Mouse (Mus musculus): ENCODE measurements around the gene Casc3.

Casc3 gene

DNA sequence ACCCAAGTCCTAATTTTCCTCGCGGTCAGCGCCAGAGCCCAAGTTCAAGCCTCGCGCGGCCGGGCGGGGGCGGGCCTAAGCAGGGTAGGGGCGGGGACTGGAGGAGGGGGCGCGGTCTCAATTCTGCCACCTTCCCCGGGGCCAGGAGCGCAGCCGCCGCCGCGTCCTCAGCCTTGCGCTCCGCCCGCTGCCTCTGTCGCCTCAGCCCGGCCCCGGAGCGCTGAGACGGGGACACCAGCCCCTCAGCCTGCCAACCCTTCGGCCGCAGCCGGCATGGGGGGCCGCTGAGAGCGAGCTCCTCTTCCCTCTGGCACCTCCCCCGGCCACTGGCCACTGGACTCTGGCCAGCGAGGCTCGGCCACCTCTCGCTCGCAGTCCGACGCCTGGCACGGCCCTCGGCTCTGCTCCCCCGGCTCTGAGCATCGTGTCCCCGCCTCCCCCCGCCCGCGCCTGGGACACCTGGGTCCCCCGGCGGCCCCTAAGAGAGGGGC is 32.0 kb downstream of the Casc3 start, which contains the start of gene Rapgefl1:
TSS of gene Rapgefl1 (plus strand) at position 135 of the 491 bp plus-strand sequence.
- DNase-seq: peak; percentile 83

DNA sequence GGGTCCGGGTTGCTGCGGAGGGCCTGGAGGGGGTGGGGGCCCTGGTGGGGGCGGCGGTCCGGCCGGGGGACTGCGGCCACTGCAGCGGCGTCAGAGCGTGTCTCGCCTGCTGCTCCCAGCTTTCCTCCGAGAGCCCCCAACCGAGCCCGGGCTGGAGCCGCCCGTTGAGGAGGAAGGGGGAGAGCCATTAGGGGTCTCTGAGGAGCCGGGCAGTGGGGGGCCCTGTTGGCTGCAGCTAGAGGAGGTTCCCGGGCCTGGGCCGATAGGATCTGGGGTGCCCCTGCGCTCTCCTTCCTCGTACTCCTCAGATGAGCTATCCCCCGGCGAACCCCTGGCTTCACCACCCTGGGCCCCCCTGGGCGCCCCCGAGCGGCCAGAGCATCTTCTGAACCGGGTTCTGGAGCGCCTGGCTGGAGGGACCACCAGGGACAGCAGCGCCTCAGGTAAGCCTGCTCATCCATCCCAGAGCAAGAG is 32.6 kb downstream of the Casc3 start:
- DNase-seq: peak; percentile 47

DNA sequence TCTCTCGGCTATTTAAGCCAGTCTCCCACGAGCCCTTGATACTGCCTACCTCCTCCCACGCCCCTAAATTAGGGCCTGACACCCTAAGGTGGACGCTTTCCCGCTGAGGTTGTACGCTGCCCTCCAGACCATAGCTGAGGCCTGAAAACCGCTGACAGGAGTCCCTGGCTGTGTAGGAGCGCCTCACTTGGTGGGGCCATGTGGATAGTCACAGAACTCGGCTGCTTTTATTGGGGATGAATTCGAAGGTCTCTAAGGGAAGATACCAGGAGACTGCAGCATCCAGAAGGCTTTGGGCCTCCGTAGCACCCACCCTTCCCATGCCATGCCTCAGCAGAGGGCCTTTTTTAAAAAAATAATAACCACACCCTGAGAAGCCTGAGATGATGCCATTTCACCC is 33.2 kb downstream of the Casc3 start:
- no peak for DNase-seq

DNA sequence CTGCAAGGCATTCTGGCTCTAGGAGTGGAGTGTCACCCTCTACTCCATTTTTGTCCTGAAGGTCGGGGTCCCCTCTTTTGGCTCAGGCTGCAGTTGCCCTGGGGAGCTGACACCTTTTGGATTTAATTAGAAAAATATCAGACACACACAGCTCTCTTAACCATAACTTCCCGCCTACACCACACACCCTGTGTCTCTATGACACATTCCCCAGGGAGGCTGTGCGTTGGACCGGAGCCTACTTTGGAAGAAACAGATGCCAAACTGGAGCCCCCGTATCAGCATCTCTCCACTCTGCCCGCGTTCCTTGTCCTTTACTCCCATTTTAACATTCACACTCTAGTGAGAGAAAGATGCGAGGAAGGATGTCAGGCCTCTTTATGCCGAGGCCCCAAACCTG is 33.8 kb downstream of the Casc3 start:
- no peak for DNase-seq

DNA sequence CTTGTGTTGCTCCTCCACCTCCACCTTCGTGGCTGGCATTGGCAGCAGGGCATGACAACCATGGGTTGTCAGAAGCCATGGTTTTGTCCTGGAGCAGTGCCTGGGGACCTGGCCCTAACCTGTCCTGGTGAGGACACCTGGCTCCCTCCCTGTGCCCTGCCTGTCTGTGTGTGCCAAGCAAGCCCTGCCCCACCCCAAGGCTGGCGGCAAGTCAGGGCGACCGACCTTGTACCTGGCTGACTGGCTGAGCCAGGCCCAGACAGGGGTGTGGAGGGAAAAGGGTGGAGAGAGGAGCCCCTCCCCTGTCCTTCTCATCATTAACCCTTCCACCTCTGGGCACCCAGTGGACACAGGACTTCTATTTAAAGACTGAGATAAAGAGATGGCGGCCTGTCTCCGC is 34.7 kb downstream of the Casc3 start:
- no peak for DNase-seq

DNA sequence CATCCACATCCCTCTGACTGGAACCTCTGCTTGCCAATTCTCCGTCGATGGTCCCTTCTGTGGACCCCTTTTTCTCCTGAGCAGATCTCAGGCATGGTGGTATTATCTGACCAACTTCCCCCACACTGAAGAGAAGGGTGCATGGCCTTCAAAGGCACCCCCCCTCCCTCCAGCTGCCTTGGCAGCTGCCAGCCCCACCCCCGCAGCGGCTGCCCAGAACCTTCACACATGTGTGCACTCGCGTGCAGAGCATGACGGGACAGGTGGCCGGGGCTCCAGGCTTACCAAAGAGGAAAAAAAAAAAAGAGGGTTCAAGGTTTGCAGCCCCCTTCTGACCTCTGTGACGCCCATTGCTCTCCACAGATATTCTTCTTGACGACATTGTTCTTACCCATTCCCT is 35.2 kb downstream of the Casc3 start:
- no peak for DNase-seq

DNA sequence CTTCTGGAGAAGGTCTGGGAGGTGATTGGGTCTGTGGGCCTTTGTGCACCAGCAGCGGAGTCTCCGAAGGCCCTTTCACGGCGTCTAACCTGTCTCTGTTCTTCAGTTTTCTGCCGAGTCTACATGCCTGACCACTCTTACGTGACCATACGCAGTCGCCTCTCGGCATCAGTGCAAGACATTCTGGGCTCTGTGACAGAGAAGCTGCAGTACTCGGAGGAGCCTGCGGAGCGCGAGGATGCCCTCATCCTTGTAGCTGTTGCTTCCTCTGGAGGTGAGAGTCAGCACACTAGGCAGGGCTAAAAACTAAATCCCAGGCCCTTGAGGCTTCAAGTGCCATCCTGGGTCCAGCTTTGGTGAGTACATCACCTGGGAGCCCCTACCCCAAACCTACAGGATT is 41.3 kb downstream of the Casc3 start:
- DNase-seq: no peak

DNA sequence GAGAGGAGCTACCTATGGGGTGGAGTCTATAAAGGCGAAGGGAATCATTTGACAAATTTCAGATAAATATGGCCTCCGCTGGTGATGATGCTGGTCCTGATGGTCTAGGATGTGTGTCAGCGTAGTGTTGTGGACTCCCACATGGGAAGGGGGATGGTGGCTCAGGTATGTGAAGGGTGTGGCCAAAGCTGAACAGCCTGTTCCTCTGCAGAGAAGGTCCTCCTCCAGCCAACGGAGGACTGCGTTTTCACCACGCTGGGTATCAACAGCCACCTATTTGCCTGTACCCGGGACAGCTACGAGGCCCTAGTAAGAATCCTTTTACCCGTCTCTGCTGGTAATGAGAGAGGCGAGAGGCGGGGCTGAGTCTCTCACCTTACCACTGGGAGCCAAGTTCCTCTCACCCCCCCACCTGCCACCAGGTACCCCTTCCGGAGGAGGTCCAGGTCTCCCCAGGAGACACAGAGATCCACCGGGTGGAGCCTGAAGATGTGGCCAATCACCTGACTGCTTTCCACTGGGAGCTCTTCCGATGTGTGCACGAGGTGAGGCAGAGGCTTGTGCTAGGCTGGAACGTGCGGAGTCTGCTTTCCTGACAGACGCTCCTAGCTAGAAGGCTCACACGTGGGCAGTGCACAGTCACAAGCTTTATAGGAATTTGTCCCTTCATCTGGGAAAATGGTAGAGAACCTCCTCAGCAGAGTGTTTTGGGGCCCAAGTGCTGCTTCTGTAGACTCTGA is 42.3 kb downstream of the Casc3 start:
- no peak for DNase-seq

DNA sequence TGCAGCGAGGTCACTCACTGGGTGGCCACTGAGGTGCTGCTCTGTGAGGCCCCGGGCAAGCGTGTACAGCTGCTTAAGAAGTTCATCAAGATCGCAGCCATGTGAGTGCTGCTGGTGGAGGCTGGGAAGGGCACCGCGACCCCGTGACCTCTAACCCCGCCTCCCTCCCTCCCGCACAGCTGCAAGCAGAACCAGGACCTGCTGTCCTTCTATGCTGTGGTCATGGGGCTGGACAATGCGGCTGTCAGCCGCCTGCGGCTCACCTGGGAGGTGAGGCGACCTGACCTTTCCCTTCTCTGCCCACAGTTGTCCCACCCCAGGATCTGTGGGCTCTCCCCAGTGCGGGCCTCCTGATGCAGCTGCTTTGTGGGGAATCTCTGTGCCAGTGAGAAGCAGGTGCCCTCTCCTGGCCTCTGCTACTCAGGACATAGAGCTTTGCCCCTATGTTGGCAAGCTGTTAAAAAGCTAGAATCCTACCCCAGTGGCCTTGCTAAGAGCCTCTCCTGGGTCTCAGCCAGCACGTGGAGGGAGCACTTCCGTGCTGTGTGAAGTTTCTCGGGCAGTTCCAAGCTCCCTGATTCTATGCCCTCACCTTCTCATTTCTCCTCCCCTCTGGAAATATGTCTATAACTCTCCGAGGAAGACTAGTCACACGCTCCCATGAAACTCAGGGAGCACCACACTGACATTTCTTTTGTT is 44.6 kb downstream of the Casc3 start:
- no peak for DNase-seq

DNA sequence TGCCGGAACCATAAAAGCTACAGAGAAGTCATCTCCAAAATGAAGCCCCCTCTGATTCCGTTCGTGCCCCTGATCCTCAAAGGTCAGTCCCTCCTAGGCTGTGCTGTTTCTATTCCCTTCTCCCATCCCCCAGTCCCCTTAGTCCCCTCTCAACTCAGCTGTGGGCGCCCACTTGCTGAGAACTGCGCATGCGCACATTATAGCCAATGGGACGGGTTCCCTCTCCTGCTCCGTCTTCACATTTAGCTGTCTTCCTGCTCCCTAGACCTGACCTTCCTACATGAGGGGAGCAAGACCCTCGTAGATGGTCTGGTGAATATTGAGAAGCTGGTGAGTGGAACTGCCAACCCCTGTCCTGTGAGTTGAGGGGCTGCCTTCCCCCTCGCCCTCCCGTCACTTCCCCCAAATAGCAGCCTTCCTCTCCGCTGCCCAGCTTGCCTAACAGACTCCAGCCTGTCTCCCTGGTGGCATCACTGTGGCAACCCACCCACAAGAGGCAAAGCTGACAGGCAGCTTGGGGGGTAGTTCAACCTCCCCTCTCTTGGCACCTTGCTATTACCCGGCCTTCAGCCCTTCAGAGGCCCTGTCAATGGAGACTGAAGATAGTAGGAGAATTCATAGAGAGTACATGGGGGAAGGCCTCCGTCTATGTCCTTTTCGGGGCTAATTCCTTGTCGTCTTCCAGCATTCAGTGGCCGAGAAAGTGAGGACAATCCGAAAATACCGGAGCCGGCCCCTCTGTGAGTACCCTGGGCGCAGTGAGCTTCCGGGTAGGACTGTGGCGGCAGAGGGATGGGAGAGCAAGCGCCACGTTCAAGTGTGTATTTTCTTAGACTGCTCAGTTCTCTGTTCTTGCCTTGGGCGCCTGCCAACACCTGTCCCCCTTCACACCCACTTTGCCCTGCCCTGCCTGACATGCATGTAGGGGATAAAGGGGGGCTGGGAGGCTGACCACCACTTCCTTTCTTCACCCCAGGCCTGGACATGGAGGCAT is 45.7 kb downstream of the Casc3 start:
- DNase-seq: no peak

DNA sequence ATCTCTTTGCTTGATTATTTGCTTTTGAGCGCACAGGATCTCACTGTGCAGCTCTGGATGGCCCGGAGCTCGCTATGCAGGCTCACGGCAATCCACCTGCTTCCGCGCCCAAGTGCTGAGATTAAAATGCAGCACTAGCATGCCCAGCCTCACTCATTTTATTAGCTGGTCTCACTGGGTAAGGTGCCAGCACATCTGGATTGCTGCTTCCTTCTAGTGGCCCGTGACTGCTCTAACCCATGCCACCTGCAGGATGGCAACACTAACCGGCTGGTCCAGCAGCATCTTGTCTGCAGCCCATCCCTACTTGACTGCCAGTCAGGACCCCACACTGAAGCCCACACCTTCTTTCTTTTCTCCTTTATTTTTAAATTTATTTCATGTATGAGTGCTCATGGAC is 49.4 kb downstream of the Casc3 start:
- no peak for DNase-seq

DNA sequence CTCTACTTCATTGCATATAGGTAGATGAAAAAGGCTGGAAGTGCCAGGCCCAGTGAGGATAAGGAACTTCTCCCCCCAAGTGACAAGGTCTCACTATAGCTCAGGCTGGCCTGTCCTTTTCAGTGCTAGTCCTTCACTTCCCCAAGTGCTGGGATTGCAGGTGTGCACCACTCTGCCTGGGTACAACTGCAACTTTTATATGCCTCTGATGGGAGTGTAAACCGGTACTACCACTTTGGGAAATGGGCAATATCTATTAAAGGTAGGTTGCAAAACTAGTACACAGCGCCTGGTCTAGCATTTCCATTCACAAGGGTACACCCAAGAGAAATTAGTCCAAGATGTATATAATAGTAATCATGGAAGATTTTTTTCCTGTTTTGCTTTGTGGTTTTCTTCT is 50.0 kb downstream of the Casc3 start:
- no peak for DNase-seq

DNA sequence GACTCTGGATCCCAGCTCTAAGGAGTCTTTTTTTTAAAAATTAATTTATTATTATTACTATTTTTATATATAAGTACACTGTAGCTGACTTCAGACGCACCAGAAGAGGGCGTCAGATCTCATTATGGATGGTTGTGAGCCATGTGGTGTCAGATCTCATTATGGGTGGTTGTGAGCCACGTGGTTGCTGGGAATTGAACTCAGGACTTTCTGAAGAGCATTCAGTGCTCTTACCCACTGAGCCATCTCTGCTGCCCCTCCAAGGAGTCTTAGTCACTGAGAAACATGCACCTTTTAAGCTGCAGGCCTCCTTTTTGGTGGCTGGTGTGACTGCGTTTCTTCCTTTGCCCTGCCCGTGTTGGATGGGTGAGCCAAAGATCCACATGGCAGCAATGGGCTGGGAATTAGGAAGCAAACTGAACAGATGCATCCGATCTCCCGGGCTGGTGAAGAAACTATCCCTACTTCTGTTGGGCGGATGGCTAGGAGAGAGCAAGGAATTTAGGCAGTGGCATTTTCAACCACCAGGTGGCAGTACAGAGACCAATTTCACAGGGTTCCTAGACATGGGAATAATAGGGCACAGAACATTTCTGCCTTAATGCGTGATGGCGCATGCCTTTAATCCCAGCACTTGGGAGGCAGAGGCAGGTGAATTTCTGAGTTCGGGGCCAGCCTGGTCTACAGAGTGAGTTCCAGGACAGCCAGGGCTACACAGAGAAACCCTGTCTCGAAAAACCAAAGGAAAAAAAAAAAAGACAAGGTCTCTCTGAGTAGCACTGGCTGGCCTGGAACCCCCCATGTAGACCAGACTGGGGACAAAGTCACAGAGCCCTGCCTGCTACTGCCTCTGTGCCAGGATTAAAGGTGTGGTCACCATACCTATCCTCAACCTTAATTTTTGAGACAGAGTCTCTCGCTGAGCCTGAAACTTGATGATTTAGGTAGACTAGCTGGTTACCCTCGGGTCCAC is 54.3 kb downstream of the Casc3 start:
- peak; percentile 82 for DNase-seq

DNA sequence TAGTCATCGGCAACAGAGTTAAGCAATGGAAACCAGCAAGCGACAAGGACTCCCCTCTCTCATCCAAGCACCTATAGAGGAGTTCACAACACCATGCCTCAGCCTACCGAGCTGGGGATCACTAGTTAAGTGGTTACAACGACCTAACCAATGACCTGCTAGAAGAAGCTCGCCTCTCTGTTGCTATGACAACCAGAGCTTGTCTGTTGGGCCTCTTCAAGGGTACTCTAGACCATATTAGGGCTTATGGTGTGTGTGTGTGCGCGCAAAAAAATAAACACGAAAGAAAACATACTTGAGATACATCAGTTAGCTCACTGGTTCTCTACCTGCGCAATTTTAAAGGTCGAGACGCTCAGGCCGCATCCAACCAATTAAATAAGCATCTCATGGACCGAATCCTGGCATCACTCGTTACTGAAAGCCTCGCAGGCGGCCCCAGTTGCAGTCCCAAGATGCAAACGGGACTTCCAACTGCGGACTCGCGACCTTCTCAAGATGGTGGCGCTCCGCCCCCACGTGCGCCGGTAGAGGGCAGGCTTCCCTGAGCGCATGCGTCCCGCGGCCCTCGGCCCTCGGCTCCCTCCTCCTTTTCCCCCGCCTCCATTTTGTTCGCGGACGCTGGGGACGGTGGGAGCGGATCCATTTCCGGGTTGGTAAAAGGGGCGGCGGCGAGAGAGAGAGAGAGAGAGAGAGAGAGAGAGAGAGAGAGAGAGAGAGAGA is 58.5 kb downstream of the Casc3 start, which contains the start of gene Wipf2:
TSS of gene Wipf2 (plus strand) at position 611 of the 723 bp plus-strand sequence.
- peak; percentile 94 for DNase-seq

DNA sequence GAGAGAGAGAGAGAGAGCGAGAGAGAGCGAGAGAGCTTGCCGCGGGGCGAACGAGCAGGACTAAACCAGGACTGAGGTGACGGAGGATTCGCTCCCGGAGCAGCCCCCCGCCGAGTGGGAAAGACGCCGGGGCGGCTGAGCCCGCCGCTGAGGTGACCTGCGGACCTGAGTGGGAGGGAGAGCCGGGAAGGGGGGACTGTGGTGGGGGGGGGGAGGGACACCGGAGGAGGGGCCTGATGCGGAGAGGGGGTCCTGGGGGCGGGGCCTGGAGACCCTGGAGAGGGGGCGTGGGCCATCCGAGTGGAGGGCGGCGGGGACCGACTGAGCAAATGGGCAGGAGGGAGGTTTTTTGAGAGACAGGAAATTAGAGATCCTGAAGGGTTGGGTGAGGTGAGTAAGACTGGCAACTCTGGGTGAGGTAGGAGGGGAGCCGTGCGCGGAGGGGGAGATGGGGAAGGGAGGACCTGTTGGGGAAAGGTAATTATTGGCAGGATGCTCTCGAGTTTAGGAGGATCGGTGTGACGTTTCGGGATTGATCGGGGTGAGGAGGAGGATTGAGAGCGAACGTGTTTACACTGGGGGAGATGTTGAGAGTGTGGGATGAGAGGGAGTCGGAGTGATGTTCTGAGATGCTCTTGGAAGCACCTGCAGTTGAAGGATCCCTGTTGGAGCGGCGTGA is 59.2 kb downstream of the Casc3 start:
- no peak for DNase-seq

DNA sequence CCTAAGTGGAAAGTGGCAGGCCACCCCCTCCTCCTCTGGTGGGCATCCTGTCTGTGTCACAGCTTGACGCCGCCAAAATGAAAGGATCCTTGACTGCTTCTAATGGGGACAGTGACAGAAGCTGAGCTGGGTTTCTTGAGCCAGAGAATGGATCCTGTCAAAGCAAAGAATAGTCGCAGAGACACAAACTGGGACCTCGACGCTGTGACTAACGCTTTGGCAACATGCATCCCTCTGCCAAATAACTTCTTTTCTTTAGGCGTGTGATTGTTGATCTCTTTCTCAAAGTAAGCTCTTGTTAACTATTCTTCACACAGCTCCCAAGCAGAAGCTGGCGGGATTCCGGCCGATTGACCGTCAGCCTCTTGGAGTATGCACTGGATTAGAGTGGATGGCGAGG is 62.6 kb downstream of the Casc3 start:
- no peak for DNase-seq

DNA sequence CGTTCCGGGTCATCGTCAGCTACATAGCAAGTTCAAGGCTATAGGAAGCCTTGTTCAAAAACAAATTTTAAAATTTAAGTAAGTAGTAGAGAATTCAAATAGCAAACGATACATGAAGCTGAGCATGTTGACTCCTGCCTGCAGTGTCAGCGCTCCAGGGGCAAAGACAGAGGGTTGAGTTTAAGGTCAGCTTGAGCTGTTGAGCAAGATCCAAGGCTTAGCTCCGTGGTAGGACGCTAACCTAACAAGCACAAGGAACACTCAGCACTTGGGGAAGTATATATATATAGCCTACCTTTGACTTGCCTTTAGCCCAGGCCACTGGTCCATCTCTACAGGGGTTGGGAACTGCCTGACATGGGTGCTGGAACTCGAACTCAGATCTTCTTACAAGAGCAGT is 65.2 kb downstream of the Casc3 start:
- DNase-seq: no peak

DNA sequence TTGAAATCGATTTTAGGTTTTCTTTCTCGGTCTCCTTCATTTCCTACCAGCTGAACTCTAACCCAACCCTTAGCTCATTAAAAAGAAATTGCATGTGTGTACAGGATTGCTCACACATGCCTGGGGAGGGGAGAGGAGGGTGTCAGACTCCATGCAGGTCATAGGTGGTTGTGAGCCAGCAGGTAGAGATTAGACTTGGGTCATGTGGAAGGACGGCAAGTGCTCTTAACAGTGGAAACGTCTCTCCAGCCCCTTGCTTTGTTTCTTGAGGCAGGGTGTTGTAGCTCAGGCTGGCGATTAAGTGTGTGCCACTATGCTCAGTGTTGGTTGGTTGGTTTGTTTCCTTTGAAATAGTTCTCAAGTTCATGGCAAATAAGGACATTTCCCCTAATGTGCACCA is 66.1 kb downstream of the Casc3 start:
- DNase-seq: no peak

DNA sequence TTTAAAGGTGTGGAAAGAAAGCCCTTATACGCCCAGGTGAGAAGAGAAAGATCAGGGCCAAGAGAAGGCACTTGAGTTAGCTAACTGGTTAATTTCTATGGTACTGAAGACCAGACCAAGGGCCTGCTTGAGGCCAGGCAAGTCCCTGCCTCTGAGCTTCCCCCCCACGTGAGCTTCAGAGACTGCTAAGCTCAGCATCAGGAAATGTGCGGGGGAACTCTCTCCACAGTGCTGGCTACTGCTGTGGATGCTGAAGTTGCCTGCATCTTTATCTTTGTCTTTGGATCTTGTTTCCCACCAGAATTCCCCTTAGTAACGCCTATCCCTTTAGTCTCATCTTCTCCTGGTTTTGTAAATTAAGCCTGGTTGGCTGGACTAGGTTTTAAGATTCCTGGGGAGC is 66.7 kb downstream of the Casc3 start:
- no peak for DNase-seq

DNA sequence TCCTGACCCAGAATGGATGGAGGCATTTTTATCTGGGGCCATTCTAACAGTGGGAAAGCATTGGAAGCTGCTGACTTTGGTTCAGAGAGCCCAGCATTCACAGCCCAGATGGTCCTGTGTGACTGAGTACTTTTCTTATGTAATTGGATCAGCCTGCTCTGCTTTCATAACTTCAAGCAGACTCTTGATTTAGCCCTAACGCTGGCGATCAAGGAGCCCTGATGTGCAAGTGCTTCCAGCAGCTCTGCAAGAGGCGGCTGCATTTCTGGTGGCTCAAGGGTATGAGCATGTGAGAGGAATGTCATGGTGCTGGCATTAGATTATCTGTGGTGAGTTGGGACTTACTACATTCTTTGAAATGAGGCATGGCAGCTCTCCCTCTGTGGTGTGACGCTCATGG is 67.3 kb downstream of the Casc3 start:
- peak; percentile 45 for DNase-seq

All from cerebellum, adult 11 months (tissue).